Mouse (Mus musculus) C2C12 (cell line): Measurements from ENCODE around the gene Cpm.

Source experiments
- CEBPB ChIP-seq: IDR thresholded peaks from one replicate; pipeline ENCODE4 v1.6.1; 2011; ENCODE audit warnings: low read depth, mild to moderate bottlenecking, control low read depth, moderate library complexity
- CTCF ChIP-seq: IDR thresholded peaks from one replicate; pipeline ENCODE4 v1.5.1; 2011; ENCODE audit not compliant: control insufficient read depth, insufficient read depth, insufficient read length
- MYOD1 ChIP-seq: IDR thresholded peaks from one replicate; pipeline ENCODE4 v1.6.1; 2011; ENCODE audit warnings: low read depth; ENCODE audit not compliant: control insufficient read depth, insufficient read length
- MYOG ChIP-seq: IDR thresholded peaks from one replicate; pipeline ENCODE4 v1.6.1; 2011; ENCODE audit not compliant: control insufficient read depth, insufficient read length; ENCODE audit errors: extremely low read depth
- USF1 ChIP-seq: IDR thresholded peaks from one replicate; pipeline ENCODE4 v1.6.1; 2011; ENCODE audit warnings: low read depth, mild to moderate bottlenecking, control low read depth, moderate library complexity

- TF ChIP-seq CTCF (no peak), MYOD1 (no peak), USF1 (no peak), MYOG (no peak), CEBPB (no peak)
Measured at GRCm38 (mm10) chr10:117670791-117671190, 41.5 kb downstream of the Cpm start.
